Mouse (Mus musculus) left cerebral cortex, adult 11 months (tissue): ENCODE measurements at regions not wholly inside any gene's neighbourhood (a gene's known extent, or its start where the extent isn't known, plus 50 kb on each side); places are given as distances from the start of the nearest gene placed in this dataset.

Source experiments
- DNase-seq: peaks from one replicate; pipeline ENCODE4 v3.0.0; 2022; ENCODE audit warnings: low spot score

- no peak for DNase-seq
Observed at GRCm38 (mm10) chr3:35318348-35318747, 435.6 kb upstream of the Atp11b start.

GRCm38 (mm10) chr3:35320844-35321393 lies 433.0 kb upstream of the Atp11b start:
- no peak for DNase-seq

GRCm38 (mm10) chr3:35321991-35322390 lies 431.9 kb upstream of the Atp11b start:
- DNase-seq, result no peak

- no peak for DNase-seq
Observed at GRCm38 (mm10) chr3:35322899-35323298, 431.0 kb upstream of the Atp11b start.

- DNase-seq, result peak; percentile 43
Observed at GRCm38 (mm10) chr3:35323450-35324077, 430.3 kb upstream of the Atp11b start.

GRCm38 (mm10) chr3:35324186-35324585 lies 429.7 kb upstream of the Atp11b start:
- no peak for DNase-seq

GRCm38 (mm10) chr3:35332534-35333272 lies 421.2 kb upstream of the Atp11b start:
- no peak for DNase-seq

- no peak for DNase-seq
Observed at GRCm38 (mm10) chr3:35334017-35334416, 419.9 kb upstream of the Atp11b start.

- no peak for DNase-seq
Observed at GRCm38 (mm10) chr3:35334546-35334945, 419.4 kb upstream of the Atp11b start.

GRCm38 (mm10) chr3:35335837-35336236 lies 418.1 kb upstream of the Atp11b start:
- no peak for DNase-seq

- no peak for DNase-seq
Observed at GRCm38 (mm10) chr3:35340525-35340924, 413.4 kb upstream of the Atp11b start.

GRCm38 (mm10) chr3:35340935-35341800 lies 412.7 kb upstream of the Atp11b start:
- peak; percentile 45 for DNase-seq

GRCm38 (mm10) chr3:35341840-35342239 lies 412.1 kb upstream of the Atp11b start:
- DNase-seq, result no peak

GRCm38 (mm10) chr3:35342584-35342983 lies 411.3 kb upstream of the Atp11b start:
- DNase-seq, result peak; percentile 68

GRCm38 (mm10) chr3:35343936-35344335 lies 410.0 kb upstream of the Atp11b start:
- no peak for DNase-seq

GRCm38 (mm10) chr3:35349114-35349513 lies 404.8 kb upstream of the Atp11b start:
- no peak for DNase-seq

GRCm38 (mm10) chr3:35353442-35353841 lies 400.5 kb upstream of the Atp11b start:
- DNase-seq, result no peak

GRCm38 (mm10) chr3:35353920-35354319 lies 400.0 kb upstream of the Atp11b start:
- DNase-seq, result no peak

GRCm38 (mm10) chr3:35354356-35354755 lies 399.6 kb upstream of the Atp11b start:
- DNase-seq, result no peak

- no peak for DNase-seq
Observed at GRCm38 (mm10) chr3:35357111-35357510, 396.8 kb upstream of the Atp11b start.

- DNase-seq, result no peak
Observed at GRCm38 (mm10) chr3:35358541-35358940, 395.4 kb upstream of the Atp11b start.

GRCm38 (mm10) chr3:35359288-35359687 lies 394.6 kb upstream of the Atp11b start:
- DNase-seq, result no peak
